Mouse (Mus musculus): ENCODE results near the gene Atp2a3. TPM values are rescaled to one million over a fixed set of nuclear protein-coding genes. Genes with fewer than 3 reads are reported as not detected.

The Atp2a3 gene
- total RNA-seq, 4 experiments from 2014 or later = 6.5 to 8.0 (median 7.1) TPM

- DNase-seq (ENCODE audit: low spot score in 2 of 2) = no peak
These were observed 6.8 kb upstream of the Atp2a3 start for GRCm38 (mm10) chr11:72954216-72954615.

- DNase-seq (ENCODE audit: low spot score in 2 of 2) = no peak
These were observed 5.5 kb upstream of the Atp2a3 start for GRCm38 (mm10) chr11:72955339-72955974.

GRCm38 (mm10) chr11:72957318-72957717, 3.7 kb upstream of the Atp2a3 start:
- no peak for DNase-seq (ENCODE audit: low spot score in 2 of 2)

GRCm38 (mm10) chr11:72959924-72960679, 867 bp upstream of the Atp2a3 start:
- DNase-seq (ENCODE audit: low spot score in 2 of 2) = no peak

GRCm38 (mm10) chr11:72960723-72961071, 272 bp upstream of the Atp2a3 start:
- DNase-seq (ENCODE audit: low spot score in 2 of 2) = no peak

GRCm38 (mm10) chr11:72962378-72962777, 1.4 kb downstream of the Atp2a3 start:
- no peak for DNase-seq (ENCODE audit: low spot score in 2 of 2)

GRCm38 (mm10) chr11:72963058-72963788, 2.3 kb downstream of the Atp2a3 start:
- DNase-seq (ENCODE audit: low spot score in 2 of 2) = no peak

GRCm38 (mm10) chr11:72963789-72964294, 2.9 kb downstream of the Atp2a3 start:
- DNase-seq (ENCODE audit: low spot score in 2 of 2) = no peak

GRCm38 (mm10) chr11:72974995-72975503, 14.1 kb downstream of the Atp2a3 start:
- DNase-seq (ENCODE audit: low spot score in 2 of 2) = no peak

GRCm38 (mm10) chr11:72982516-72982915, 21.5 kb downstream of the Atp2a3 start:
- no peak for DNase-seq (ENCODE audit: low spot score in 2 of 2)

- no peak for DNase-seq (ENCODE audit: low spot score in 2 of 2)
These were observed 22.3 kb downstream of the Atp2a3 start for GRCm38 (mm10) chr11:72983283-72983682.

- DNase-seq (ENCODE audit: low spot score in 2 of 2) = no peak
These were observed 25.8 kb downstream of the Atp2a3 start for GRCm38 (mm10) chr11:72986745-72987144.

- no peak for DNase-seq (ENCODE audit: low spot score in 2 of 2)
These were observed 26.3 kb downstream of the Atp2a3 start for GRCm38 (mm10) chr11:72987234-72987633.

- no peak for DNase-seq (ENCODE audit: low spot score in 2 of 2)
These were observed 26.8 kb downstream of the Atp2a3 start for GRCm38 (mm10) chr11:72987807-72988206.

GRCm38 (mm10) chr11:72989044-72989443, 28.1 kb downstream of the Atp2a3 start:
- no peak for DNase-seq (ENCODE audit: low spot score in 2 of 2)

- DNase-seq (ENCODE audit: low spot score in 2 of 2) = no peak
These were observed 29.7 kb downstream of the Atp2a3 start for GRCm38 (mm10) chr11:72990688-72991087.

- DNase-seq (ENCODE audit: low spot score in 2 of 2) = no peak
These were observed 31.0 kb downstream of the Atp2a3 start for GRCm38 (mm10) chr11:72991961-72992360.

GRCm38 (mm10) chr11:72996346-72996745, 35.4 kb downstream of the Atp2a3 start:
- DNase-seq (ENCODE audit: low spot score in 2 of 2) = no peak

GRCm38 (mm10) chr11:72996781-72997180, 35.8 kb downstream of the Atp2a3 start:
- no peak for DNase-seq (ENCODE audit: low spot score in 2 of 2)

- DNase-seq (ENCODE audit: low spot score in 2 of 2) = no peak
These were observed 36.8 kb downstream of the Atp2a3 start for GRCm38 (mm10) chr11:72997529-72998326.

- no peak for DNase-seq (ENCODE audit: low spot score in 2 of 2)
These were observed 37.8 kb downstream of the Atp2a3 start, which contains the start of gene P2rx1 for GRCm38 (mm10) chr11:72998771-72999170. P2rx1 (plus strand) TSS chr11:72999103.

Measured in left cerebral cortex, adult 8-10 months (tissue).